Mouse (Mus musculus) spleen, postnatal 10 days (tissue): ENCODE measurements around the gene Rbms1.

ENCODE experiments used
- DNase-seq, 2 experiments: peaks; one replicate each; pipeline ENCODE4 v3.0.0; 2021 to 2022; ENCODE audit warnings: low spot score in 2 of 2

The Rbms1 gene

DNA sequence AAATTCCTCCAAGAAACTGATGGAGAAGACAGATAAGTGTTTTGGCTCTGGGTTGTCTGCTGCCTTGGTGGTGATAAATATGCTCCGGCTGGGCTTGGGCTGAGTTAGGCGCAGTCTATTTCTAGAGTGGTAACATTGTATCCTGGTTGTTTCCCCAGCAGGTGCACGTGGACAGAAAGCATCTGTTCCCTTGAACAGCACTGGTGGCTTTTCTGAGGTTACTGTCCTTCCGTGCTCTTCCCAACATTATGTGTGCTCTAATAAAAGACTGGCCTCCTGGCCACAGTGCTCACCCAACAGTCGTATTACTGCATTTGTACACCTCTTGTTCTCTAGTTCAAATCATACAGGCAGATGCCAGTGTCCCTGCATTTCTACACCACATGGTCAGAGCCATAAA is 250.1 kb downstream of the Rbms1 start:
- DNase-seq = no peak

GRCm38 (mm10) chr2:60712483-60712882 is 250.5 kb downstream of the Rbms1 start:
- DNase-seq = no peak

- DNase-seq = no peak
Measured at GRCm38 (mm10) chr2:60711098-60711880, 251.7 kb downstream of the Rbms1 start.

- no peak for DNase-seq
Measured at GRCm38 (mm10) chr2:60710317-60710716, 252.7 kb downstream of the Rbms1 start.

- DNase-seq = no peak
Measured at GRCm38 (mm10) chr2:60708671-60709070, 254.3 kb downstream of the Rbms1 start.

- DNase-seq = no peak
Measured at GRCm38 (mm10) chr2:60706866-60707265, 256.1 kb downstream of the Rbms1 start.

DNA sequence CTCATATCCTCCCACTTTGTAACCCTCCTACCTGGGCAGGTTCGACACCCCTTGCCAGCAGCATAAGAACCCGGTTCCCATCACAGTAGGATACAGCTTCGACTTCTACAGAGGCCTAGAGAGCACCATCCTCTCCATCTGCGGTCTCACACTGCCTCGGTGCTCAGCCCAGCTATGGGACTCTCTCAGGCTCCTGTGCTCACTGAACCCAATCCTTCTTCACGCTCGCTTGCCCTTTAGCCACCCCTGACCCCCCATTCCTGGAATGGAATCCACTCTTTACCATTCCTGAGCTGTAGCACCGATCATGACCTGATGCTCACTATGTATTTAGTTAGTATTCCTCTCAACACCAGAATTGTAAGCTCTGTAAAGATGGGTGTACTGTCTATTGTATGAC is 257.6 kb downstream of the Rbms1 start:
- no peak for DNase-seq

DNA sequence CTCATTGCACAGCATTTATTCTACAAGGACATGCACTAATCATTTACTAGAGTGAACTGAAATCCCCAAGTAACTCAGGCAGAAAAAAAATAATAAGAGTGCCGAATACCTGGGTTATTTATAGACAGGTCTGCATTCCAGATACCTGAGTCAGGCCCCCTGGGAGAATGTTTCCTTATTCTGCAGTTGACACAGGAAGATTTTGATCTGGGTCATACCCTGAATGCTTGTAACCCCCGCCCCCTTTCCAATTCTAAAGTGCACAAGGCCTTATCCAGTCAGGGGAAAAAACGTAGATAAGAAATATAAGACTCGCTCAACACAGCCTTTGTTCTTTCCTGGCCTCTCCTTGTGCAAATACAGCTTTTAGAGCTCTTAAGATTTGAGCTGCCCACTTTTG is 259.7 kb downstream of the Rbms1 start:
- DNase-seq = no peak

- no peak for DNase-seq
Measured at GRCm38 (mm10) chr2:60700956-60701355, 262.0 kb downstream of the Rbms1 start.
